ENCODE assay signal across 18 mouse cellular contexts in genomic region chrX:163743896-163744295, GRCm38 (mm10). TPM values are rescaled to one million over a fixed set of nuclear protein-coding genes. Genes with fewer than 3 reads are reported as not detected.
"Had no signal": no experiment of that assay in that cellular context is flagged by ENCODE, and none has a peak within 500 bp of the region (broad histone marks: within the 10 kb centered on the region; RNA-seq: fewer than 3 reads in every experiment).

No protein-coding gene starts in this region.

- H3K27me3 ChIP-seq: liver, embryonic 13.5 days; lung, embryonic 15.5 days; stomach, embryonic 15.5 days had no signal

- H3K4me3 ChIP-seq: left cerebral cortex, adult 2 months; limb, embryonic 10.5 days; liver, embryonic 13.5 days; lung, embryonic 15.5 days; midbrain, embryonic 12.5 days; stomach, embryonic 15.5 days had no signal

- DNase-seq: kidney, adult 11 months; kidney, postnatal 10 days; liver, embryonic 13.5 days; liver, postnatal 0 days; right cerebral cortex, adult 18-20 months; right cerebral cortex, postnatal 25 days; thymus, adult 2 months; thymus, postnatal 25 days had no signal

- ATAC-seq: liver, postnatal 0 days; midbrain, embryonic 16.5 days had no signal

- H3K27ac ChIP-seq: left cerebral cortex, adult 2 months; limb, embryonic 10.5 days; liver, embryonic 13.5 days; lung, embryonic 15.5 days; midbrain, embryonic 12.5 days; stomach, embryonic 15.5 days had no signal

- H3K4me1 ChIP-seq: limb, embryonic 10.5 days; liver, embryonic 13.5 days; lung, embryonic 15.5 days; midbrain, embryonic 12.5 days; stomach, embryonic 15.5 days had no signal

RNA-seq across cellular contexts. Expression of gene Rnf138rt1, which starts 17.2 kb away (rescaled TPM):
- total RNA-seq: megakaryocyte-erythroid progenitor cell, adult 5-6 weeks had no signal
- polyA plus RNA-seq: kidney, embryonic 14.5 days; large intestine, adult 2 months; limb, embryonic 10.5 days; liver, embryonic 13.5 days; liver, postnatal 0 days; lung, embryonic 15.5 days; small intestine, adult 2 months; thymus, adult 2 months had no signal
